Mouse (Mus musculus) monocyte, adult 5-6 weeks (primary cell): ENCODE measurements at regions not wholly inside any gene's neighbourhood (a gene's known extent, or its start where the extent isn't known, plus 50 kb on each side); places are given as distances from the start of the nearest gene placed in this dataset.

Experiments used
- ATAC-seq: fragments of 153-309, 156-312 bp; replicated peaks from 2 replicates; pipeline ENCODE4 v1.8.0; 2017; ENCODE audit warnings: mild to moderate bottlenecking; ENCODE audit not compliant: low TSS enrichment, insufficient number of reproducible peaks, severe bottlenecking, poor library complexity, low FRiP score

DNA sequence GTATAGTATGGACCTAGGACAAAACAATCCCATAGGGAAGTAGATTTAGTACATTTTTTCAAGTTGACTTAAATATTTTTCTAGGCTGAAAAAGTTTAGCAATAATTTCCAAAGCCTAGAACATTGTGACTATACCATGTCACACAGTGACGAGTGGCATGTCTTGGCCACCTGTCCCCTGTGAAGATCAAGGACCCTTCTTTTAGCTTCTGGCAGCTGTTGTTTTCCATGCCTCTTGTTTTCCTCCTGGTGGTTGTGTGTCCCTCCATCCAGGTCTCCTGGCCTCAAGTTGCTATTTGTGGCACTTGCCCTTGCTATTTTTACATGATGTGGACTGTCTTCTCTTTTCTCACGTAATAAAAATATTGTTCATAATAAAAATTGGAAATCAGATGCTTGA is 427.2 kb upstream of the Mef2c start:
- ATAC-seq: no peak

DNA sequence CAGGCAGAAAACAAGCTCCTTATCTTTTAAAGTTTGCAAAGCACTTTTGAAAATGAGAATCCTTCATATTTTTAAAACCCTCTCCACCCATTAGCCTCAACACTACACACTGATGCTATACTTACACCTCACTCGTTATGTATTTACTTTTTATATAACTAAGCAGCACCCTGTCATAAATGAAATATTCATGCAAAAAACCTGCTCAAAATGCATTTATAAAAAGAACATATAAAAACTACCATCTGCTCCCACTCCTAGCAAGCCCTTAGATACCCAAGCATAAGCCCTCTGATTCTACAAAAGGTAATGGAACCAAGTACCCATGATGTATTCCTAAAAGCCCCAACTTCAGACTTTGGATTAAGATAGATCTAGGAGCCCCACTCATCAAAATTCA is 426.7 kb upstream of the Mef2c start:
- no peak for ATAC-seq

DNA sequence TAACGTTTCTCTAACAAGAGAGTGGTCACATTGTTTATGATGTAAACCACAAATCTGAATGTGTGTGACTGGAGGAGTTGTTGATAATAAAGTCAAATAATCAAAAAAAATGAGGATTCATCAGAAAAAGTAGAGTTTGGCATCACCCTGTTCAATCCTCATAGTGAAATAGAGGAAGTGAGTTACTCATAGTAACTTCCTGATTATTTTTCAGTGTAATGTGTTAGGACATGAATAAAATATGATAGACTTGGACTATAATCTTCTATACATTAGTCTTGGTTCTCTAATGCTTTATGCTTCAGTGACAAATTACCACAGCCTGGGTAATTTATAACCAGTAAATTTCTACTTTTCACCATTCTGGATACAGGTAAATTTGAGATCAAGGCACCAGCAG is 424.5 kb upstream of the Mef2c start:
- ATAC-seq: no peak; the same call in 1 of the 2 replicates

DNA sequence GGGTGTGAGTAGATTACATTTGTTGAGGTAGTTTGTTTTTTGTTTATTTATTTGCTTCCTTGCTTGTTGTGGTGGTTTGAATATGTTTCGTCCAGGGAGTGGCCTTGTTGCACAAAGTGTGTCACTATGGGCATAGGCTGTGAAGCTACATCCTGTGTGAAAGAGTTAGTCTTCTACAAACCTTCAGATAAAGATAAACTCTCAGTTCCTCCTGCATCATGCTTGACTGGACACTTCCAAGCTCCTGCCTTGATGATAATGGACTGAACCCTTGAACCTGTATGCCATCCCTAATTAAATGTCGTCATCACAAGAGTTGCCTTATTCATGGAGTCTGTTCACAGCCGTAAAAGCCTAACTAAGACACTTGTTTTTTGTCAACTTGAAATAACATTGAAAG is 418.9 kb upstream of the Mef2c start:
- no peak for ATAC-seq

DNA sequence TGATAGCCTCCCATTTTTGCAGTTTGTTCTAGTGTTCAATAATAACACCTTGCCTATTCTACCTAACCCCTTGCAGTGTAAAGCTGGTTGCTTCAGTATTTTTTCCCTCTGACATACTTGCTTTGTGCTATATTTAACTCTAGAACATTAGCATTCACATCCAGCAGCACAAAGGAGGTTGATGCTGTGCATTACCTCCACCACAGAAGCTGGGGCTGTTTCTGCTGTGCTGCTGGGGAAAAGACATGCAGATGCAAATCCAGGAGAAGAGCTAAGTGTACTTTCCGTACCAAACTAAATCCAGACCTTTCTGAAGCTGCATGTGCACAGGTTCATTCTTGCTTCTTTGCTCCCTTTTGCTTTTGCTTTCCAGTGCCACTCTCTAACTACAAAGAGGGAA is 403.9 kb upstream of the Mef2c start:
- ATAC-seq: no peak

DNA sequence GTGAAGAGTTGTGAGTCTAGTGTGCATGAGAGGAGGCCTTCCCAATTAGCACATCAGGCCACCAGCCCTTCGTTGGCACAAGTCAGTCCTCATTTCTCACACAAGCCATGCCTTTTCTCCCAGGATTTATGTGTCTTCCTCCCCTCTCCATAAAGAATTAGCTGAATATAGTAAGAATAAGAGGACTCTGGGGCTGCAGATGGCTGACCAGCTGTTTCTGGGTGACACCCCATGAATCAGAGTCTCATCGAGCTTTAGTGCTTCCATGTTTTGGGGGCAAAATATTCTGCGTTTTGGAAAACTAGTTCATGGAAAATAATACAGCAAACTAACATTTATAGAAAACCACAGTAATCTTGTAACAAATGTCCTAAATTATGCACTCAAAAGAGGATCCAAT is 393.2 kb upstream of the Mef2c start:
- ATAC-seq: no peak

DNA sequence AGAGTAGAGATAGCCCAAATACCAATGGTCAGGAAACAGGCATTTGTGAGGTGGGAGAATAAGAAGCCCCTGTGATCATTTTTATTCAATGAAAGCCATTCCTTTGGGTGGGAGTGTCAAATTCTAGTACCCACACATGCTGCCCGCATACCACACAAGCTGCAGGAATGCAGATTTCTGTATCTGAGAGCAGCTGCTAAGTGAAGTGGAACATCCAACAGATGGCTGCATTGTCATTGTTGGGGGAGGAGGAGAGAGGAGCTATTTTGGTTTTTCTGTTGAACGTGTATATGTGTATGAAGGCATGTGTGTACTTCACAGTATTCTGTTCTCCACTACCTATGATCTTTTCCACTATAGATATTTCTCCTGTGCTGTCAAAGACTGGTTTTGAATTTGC is 392.3 kb upstream of the Mef2c start:
- no peak for ATAC-seq

DNA sequence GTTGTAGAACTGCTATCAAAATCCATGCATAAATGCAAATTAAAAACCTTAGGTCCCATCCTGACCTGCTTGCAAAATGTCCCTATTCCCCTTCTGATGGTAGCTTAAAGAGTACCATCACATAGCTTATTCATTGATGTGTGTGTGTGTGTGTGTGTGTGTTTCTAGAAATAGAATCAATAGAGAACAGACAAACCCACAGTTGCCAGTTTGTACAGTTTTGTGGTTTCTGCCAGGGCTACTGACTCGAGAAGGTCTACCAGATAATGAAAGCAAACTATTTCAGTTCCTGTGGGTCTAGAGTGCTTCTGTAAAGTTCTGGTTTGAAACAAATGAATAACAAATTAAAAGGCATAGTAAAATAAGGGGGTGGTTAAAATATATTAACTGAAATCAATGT is 391.5 kb upstream of the Mef2c start:
- ATAC-seq: no peak

DNA sequence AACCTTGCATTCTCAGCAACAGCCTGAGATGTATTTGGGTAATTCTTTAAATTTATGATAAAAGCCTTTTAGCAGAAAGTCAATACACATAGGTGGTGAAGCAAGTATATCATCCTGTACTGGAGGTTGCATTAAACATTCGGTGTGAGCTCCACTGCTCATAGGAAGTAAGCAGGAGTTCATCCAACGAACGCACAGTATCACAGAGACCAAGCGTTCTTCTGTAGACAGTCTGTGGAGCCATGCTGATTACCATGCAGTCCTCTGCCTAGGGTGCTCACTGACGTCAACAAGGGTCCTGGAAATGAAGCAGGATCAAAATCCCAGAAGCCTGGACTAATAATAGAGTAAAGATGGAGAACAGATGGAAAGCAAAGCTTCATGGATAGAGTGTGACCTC is 391.1 kb upstream of the Mef2c start:
- no peak for ATAC-seq

DNA sequence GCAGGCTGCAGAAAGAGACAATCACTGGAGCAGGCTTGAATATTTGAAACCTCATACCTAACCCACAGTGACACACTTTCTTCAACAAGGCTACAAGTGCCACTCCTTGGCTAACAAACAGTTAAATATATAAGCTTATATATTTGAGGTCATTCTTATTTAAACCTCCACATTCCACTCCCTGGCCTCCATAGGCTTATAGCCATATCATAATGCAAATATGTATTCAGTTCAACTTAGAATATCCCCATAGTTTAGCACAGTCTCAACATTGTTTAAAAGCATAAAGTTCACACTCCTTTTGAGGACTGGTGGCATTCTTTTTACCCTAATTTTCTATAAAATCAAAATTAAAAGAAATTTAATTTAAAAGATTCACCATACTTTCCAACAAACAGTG is 390.0 kb upstream of the Mef2c start:
- no peak for ATAC-seq

DNA sequence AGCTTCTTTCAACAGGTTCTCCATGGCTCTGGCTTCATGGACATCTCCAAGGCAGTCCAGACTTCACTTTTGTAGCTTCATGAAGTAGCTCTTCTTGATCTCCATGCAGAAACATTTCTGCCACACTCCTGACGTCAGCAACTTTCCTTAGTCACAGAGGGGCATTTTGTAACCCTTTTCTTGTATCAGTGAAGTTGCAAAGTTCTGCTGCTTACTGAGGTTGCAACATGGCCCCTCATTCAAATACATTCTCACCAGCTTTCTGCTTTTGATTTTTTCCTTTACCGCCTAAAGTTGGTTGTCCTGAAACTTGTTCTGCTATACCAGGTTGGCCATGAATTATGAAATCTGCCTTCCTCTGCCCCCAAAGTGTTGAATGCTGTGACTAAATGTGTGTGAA is 389.4 kb upstream of the Mef2c start:
- no peak for ATAC-seq

DNA sequence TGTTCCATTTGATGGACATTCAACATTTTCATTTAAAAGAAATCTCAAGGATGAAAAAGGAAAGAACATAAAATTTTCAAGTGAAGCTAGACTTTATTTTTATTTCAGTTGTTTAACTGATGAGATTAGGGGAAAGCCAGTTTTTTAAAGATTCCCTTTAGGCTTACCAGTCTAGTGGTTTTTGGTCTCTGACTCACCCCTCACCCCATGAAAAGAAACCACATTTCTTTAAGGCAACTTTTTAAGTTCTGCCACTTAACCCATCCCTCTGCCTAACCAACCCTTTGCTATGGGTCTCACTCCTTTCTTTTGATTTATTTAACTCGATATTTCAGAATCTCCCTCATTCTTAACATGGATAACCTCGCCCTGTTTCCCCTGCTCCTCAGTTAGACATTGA is 388.1 kb upstream of the Mef2c start:
- no peak for ATAC-seq

DNA sequence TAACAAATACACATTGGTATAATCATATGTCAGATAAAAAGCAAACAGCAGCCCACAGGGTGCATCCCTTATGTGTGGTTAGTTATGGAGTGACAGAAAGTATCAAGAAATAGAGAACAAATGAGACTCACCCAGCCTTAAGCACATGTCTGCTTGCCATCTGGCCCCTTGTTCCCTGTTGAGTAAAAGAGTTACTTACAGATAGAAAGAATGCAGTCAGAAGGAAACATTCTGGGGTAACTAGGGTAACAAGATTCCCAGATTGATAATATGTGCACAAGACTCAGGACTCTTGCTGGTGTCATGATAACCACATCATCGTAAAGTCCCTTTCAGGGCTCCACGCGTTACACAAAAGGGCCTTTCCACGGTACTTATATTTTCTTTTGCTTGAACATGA is 383.5 kb upstream of the Mef2c start:
- no peak for ATAC-seq

DNA sequence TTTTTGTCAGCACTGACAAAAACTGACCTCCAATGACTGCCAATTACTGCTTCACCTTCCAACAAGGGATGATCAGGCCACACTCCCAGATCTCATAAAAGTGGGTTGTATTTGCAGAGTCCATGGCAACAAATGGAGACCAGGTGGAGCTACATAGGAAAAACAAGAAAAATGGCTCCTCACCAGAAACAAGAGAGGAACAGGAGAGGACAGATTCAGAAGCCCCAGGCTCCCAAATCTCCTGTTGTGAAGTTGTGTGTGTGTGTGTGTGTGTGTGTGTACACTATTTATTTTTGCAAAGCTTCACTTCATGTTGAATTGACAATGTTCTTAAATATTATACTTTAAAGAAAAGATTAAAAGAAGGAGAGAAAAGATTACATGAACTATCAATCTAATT is 380.2 kb upstream of the Mef2c start:
- ATAC-seq: no peak

DNA sequence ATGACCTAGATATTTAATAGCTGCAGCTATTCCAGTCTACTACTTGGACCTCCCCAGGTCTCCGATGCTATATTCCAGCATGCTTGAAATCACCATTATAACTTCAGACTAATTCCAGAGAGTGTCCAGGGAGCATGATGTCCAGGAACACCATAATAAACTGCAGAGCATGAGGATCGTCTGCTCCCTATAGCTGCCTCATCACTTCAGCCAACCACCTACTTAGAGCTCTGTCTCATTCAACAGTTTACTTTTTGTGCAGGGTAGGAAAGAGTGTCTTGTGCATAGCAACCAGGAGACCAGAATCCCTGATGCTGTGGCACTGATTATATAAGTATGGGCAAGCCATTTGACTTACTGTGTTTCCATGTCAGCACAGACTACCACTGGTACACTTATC is 379.2 kb upstream of the Mef2c start:
- ATAC-seq: no peak

DNA sequence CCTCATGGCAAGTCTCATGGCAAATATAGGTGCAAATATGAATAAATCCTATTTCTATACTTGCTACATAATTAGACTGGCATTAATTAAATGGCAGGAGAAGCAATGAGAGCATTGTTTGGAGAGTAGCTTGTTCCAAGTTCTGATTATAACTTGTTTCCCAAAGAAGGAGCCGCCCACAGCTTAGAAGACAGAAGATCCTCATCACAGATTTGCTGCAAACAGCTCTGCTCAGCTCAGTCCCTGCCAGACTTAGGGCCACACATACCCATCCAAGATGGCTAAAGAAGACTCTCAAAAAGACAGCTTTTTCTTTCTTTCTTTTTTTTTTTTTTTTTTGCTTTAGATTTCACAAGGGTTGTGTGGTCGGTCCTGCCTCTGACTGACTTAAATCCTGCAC is 377.4 kb upstream of the Mef2c start:
- ATAC-seq: no peak

DNA sequence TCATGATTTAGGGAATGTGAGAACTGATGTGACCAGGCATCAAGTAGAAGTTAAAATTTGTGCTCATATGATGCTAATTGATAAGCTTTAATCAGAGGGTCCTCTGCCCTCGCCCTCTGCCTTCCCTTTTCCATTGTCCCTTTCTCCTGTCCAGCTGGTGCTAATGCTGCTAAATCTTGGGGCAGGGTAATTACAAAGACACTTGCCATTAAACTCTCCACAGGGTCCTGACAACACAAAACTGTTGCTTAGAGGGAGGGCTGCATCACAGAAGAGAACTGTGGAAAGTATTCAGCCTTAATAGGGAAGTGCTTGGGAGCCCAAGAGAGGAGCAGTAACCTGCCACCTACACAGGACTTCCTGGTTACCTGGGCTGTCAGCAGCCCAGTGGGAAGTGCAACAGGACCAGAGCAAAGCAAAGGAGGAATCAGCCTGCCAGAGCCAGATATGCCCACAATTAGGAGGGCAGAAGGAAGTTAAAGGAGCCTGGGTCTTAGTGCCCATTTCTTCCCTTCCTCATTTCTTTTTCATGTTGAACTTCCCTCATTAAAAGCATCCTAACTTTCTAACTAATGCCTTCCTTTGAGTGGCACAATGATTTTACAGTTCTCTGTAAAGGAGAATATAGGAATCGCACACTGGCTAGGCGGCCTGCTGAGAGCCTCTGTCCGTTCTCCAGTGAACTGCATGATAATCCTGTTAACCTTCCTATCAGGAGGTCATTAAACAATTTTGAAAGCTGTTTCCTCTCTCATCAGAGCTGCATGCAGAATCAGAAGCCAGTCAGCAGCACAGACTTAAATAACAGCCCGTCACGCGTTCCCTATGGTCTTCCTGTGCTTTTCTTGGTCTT is 372.5 kb upstream of the Mef2c start:
- no peak for ATAC-seq

DNA sequence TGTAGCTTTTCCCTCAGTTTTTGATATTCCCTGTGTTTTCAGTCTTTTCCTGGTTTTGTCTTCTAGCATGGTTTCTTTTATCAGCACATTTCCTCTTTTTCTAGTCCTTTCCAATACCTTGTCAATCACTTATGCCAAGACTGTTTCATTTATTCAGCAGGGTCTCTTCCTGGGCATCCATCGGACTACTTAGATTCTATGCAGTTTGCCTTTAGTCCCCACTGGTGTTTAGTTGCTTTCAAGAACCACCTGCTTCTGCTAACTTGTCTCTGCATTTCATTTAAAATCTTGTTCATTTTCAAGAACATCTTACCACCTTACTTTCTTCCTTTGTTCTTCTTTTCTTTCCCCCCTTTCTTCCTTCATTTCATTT is 371.9 kb upstream of the Mef2c start:
- no peak for ATAC-seq

DNA sequence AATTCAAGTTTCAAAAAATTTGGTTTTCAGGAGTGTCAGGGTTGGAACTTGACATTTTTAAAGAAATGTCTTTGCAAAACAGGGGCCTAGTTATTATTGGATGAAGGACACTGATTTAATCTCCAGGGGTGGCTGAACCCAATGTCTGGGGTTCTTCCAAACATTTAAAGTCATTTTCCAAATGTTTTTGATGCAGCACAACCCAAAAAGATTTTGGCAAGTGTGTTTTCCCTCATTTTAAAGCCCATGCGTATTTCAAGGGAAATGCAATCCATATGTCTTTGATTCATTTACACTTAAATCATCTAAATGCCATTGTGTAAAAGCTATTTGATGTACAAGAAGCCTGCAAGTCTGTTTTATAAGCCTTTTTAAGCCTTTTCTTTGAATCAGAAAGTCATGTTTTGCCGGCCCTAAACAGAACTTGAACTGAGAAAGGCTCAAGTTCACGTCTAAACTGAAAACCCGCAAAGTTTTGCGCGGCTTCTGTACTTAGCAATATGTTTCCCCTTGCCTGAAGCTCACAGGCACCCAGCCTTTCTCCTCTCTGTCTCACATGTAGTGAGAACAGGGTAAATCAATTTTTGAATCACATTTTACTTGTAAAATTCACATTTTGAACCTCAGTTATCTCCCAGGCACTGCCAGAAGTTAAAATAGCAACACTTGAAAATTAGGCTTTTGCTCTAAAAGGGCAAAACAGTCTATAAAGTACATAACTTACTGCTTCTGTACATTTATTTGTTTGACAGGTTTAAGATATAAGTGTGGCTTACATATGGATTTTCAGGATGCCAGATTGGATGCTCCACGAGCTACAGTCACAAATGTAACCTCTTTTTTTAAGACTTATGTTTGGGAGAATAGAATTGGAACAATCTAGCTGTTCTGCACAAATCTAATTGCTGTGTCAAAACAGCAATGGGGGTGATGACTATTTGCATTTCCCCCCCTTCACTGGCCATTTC is 370.9 kb upstream of the Mef2c start:
- no peak for ATAC-seq

DNA sequence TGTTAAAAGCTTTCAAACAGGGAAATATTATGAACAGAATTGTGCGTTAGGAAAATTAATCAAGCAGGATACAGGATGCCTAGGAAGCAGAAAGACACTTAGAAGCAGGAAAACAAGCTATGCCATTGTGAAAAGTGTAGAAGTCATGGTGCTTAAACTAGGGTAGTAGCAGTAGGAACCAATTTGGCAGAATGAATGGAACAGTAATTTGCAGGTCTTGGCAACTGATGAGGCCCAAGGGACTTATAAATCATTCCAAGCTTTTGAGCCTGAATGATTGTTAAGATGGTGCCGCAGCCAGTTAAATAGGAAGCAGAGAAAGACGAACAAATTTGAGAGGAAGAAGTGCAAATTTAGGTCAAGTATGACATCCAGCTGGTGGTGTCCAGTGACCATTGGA is 360.5 kb upstream of the Mef2c start:
- ATAC-seq: no peak
